Mouse (Mus musculus): ENCODE measurements at regions not wholly inside any gene's neighbourhood (a gene's known extent, or its start where the extent isn't known, plus 50 kb on each side); places are given as distances from the start of the nearest gene placed in this dataset.

DNA sequence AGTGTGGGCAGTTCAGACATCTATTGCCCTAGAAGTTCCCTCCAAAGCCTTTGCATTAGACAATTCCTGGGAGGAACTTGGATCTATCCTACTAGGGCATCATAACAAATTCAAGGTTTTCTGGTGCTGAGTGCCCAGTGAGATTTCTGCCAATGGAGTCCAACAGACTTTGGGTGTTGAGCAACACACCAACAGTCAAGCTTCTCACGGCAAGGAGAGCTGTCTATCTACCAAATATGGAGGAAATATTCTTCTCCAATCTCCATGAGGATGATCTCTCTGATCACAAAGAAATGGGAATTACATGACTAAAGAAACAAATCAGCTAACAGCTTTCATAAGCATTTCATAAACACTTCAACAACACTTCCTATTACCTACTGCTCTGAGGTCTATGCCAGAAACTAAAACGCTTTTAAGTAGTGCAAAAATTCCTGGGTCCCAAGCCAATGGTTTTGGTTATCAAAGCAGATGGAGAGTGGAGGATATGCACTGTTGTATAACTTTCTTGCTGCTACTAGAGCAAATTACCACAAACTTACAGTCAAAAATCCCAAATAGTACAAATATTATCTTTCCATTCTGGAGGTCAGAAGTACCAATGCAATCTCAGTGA lies 351.8 kb upstream of the Atp2b1 start:
- DNase-seq (ENCODE audit: low spot score): no peak

DNA sequence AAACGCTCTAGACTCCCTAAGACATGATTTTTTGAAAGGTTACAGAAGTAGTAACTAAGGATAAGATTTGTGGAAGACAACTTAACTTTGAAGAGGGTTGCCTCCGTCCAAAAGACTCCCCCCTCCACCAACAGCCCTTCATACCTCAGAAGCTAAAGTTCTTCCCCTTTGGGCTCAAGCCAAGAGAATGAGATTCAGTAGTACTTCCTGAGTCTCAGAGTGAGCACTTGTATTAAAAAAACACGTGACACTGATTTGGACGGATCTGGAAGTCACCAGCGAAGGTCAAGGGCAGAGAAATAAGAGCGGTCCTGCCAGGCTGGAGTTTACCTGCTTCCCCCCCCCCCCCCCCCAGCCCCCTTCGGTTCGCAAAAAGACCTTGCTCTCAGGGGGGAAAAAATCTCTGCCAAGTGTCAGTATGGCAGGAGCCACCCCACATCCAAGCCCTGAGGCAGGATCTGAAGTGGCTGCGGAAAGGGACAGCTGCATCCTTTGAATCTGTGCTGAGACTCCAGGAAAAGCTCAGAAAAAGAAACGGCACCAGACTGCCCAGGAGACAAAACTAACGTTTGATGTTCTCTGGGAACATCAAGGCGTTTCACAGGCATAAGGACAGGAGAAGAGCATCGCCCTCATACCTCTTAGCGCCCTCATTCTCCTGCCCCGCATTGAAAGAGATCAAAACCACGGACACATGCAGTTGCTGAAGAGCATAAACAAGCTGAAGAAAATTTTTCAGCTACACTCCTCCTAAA lies 341.2 kb upstream of the Atp2b1 start:
- DNase-seq (ENCODE audit: low spot score): no peak

DNA sequence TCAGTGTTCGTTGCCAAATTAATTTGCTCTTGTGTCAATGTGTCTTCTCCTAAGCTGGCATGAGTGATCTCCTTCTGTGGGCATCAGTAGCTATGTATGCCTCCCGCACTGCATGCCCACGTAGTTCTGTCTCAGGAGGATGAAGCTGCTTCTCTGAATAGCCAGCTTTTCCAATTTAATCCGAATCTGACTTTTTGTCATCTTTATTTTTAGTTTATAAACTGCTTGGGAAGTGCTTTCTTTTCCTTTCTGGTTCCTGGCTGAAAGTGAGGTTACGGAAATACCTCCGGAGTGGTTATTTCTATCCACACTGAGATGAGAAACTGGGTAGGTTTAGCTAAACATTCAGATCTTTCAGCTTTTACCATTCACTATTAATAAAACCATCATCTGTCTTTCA lies 337.2 kb upstream of the Atp2b1 start:
- no peak for DNase-seq (ENCODE audit: low spot score)

DNA sequence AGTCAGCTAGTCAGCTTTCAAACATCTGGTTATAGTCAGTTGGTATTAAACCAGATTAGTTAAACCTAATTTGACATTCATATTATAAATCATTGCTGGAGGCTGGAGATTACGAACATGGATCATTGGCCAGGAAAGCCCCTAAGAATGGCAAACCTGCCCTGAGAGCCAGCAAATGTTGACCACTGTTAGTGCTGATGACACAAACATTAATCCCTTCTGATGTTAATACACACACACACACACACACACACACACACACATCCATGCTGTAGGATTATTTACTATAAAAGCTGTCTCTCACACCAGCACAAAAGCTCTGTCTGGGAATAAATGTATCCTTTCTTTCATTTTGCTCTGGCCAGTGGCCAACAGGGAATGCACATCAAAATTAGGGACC lies 329.4 kb upstream of the Atp2b1 start:
- DNase-seq (ENCODE audit: low spot score): no peak

DNA sequence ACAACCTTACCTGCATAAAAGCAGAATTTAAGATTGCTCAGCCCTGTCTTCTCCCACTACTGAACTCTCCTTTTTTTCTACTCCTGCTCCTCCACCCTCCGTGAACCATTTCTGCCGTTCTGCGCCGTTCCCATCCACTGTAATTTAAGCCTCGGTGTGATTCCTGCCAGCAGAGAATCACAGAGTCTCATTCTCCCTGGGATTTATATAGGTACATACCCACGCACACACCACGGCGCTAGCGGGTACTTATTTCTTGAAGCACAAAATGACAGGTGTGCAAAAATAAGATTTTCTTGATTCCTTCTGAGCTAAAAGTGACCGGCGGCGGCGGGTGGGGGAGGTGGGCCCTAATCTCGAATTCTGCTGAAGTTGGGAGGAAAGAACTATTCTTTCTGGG lies 324.5 kb upstream of the Atp2b1 start:
- no peak for DNase-seq (ENCODE audit: low spot score)

DNA sequence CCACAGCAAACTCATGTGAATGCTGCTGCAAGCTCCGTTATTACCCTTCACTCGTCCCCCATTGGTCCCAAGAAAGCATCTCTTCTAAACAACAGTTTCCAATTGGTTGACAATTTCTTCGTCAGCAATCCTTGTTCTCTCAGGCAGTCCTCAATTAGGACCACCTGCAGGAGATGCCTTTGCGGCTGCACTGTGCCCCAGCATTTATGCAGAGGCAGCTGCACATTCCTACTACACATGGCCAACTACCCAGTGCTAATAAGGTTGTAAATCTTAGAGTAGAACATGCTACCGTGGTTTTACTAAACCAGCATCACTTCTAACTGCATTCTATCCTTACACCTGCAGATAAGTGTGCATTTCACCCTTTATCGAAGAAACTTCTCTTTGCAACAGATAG lies 322.1 kb upstream of the Atp2b1 start:
- DNase-seq (ENCODE audit: low spot score): no peak

DNA sequence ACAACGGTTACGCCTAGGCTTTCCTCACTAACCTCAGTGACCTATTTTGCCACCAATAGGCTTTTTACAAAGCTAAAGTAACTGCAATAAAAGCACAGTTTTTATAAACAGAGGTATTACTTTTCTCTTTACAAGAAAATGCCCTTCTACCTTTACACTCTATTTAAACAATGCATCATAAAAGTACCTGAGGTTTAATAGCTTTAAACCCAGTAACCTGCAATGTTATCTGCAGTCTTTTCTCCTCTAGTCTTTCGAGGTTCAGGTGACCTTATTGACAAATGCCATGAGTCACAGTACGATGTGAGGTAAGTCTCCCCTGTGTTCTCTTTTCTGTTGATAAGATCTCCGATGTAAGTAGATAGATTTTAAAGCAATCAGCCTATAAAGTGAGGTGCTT lies 320.3 kb upstream of the Atp2b1 start:
- no peak for DNase-seq (ENCODE audit: low spot score)

DNA sequence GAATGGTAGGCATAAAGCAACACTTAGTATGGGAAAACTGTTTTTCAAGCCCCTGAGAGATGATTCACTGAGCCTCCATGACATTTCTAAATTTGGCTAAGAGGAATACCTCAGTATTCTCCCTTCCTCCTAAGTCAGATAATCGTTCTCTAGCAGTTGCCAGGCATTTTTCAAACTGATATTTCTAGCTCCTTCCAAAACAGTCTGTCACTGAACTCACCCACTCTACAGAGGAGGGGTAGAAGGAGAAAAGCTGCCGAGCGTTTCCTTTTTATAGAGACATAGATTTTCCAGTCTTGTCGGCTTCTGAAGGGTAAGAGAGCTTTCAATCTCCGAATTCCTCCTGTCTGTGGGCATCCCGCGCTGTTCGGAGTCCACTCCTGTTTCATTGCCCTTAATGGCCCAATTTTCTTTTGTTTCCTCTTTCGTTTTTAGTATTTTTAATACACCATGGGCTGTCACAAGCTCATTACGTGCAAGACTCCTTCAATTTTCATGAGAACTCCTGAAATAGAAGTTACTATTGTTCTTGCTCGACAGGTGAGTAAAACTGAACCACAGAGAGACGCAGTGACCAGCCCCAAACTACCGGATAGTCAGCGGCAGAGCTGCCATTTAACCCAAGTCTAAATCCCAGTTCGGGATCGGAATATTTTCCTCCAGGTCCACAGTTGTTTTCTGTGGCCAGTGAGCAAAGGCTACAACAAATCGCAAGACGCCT lies 305.8 kb upstream of the Atp2b1 start:
- DNase-seq (ENCODE audit: low spot score): no peak

DNA sequence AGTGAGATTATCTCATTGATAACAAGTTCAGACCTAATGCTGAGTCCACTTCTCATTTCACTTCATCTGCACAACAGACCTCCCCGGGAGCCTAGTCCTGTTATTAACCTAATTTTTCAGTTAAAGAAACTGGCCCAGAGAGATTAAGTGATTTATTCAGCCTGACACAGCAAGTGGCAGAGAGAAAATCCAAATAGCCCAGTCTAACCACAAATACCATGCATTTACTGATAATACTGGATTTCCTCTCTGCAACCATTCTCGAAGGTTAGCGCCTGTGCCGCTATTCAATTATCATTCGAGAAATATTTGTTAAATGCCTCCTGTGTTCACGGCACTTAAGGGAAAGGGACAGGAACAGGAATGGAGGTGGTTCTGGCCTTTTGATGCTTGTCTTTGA lies 303.5 kb upstream of the Atp2b1 start:
- DNase-seq (ENCODE audit: low spot score): no peak

DNA sequence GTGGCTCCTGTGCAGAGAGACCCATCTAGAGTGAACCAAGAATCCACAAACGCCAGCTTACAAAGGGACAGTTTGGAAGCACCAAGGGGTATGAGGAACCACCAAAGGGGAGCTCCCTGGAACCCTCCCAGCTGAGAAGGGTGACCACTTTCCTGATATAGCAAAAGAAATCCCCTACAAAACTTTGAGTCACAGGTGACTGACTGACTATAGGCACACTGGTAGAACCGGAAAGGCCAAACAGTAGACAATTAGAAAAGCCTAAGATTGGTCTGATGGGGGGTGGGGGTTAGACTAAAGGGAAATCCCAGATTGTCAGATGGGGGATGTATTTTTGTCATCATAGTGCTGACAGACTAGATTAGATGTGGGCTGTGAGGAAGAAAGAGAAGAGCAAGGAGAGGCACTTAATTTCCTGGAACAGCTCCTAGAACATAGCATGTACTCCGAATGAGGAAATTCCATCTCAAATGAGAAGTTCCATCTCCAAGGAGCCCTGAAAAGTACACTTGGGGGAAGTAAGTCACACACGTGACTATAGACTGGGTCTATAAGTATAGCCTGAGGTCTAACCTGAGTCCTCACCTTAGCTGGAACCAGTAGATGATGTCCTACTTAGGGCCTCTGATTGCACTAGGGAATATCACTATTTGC lies 302.4 kb upstream of the Atp2b1 start:
- DNase-seq (ENCODE audit: low spot score): no peak

DNA sequence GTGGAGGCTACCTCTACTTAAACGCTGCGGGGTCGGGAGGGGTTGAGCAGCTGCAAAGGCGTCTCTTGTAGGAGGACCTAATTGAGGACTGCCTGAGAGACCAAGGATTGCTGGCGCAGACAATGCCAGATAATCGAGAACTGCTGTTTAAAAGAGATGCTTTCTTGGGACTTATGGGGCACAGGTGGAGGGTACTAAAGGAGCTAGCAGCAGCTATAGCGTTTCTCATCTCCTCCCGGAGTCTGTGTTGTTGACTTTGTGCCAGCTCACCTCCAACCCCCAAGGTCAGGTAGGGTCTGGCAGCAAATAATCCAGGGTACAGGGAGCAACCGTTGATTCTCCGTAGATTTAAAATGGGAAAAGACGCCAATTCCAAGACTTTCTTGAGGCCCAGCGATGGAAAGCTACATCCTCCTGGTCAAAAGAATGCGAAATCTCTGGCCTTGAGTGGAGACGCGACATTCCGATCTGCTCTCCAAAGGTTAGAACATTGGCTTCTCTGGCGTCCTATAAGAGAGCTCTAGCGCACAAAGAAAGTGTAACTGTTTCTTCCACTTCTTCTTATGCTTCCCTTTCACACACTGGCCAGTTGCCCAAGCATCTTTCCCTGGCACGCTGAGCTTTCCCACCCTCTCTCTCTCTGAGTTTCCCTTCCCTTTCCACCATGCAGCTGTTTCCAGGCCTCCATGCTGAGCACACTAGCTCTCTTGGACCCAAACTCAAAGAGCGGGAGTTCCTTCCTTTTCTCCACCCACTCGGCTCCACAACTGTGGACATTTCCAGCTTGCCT lies 295.3 kb upstream of the Atp2b1 start:
- DNase-seq (ENCODE audit: low spot score): no peak

DNA sequence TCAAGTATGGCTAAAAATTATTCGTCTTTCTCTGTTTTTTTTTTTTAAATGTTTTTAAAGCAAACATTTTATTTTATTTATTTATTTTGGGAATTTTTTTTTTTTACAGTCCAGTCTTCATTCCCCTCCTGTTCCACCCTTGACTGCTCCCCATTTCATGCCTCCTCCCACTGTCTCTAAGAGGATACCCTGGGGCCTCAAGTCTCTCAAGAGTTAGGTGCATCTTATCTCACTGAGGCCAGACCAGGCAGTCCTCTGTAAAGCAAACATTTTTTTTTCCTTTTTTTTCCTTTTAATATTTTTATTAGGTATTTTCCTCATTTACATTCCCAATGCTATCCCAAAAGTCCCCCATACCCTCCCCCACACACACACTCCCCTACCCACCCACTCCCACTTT lies 290.1 kb upstream of the Atp2b1 start:
- no peak for DNase-seq (ENCODE audit: low spot score)

DNA sequence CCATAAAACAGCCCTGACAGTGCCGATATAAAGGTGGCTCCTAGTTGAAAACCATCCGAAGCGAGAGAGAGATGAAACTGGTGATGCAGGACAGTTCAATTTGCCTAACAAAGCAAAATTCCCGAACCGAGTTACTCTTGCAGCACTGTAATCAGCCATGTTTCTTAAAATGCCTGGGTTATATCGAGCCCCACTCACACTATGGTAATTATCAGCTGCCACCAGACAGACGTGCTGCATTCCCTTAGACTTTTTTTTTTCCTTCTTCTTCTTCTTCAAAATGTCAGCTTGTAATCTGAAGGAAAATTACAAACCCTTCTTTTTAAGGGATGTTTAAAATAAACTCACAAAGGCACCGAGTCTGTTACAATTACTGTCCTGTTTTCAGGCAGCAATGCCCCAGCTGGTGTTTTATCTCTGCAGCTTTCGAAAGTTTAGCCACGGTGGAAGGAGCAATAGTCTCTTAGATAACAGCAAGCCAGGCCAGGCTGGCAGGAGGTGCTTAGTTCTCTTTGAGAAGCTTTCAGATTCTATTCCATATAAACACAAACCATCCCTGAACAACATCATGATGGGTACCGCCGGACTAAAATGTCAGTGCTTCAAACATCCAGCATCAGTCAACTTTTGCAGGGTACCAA lies 289.4 kb upstream of the Atp2b1 start:
- peak; percentile 20 for DNase-seq (ENCODE audit: low spot score)

DNA sequence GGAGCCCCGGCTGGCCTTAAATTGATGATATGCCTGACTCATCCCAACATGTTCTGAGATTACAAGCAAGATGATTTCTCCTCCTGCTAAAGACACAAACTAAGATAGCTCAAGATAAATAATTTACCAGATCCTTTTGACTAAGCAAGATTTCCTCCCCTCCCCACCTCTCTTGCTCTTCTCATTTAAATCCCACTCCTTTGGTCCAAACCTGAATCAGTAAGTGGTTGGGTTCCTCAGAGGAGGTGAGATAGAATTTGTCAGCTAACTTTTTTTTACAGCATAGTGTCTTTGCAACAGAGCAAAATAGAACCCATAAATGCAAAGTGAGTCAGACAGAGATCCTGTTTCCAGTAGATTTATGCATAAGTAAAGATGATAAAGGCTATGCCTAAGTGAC lies 286.0 kb upstream of the Atp2b1 start:
- no peak for DNase-seq (ENCODE audit: low spot score)

DNA sequence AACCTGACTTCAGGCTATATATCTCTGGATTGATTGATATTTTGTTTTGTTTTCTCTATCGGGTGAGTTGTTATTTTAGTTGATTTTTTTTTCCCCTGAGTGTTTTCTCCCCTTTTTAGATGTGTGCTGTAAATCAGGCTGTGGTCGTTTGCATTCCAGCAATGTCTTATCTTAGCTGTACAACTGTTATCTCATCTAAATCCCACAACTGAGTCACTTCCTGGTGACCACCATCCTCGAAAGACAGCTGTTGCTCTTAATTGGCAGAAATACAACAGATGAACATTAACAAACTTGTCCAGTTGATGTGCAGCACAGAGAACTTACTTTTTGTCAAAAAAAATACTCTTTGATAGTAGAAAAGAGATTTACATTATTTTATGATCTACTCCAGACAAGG lies 285.0 kb upstream of the Atp2b1 start:
- no peak for DNase-seq (ENCODE audit: low spot score)

DNA sequence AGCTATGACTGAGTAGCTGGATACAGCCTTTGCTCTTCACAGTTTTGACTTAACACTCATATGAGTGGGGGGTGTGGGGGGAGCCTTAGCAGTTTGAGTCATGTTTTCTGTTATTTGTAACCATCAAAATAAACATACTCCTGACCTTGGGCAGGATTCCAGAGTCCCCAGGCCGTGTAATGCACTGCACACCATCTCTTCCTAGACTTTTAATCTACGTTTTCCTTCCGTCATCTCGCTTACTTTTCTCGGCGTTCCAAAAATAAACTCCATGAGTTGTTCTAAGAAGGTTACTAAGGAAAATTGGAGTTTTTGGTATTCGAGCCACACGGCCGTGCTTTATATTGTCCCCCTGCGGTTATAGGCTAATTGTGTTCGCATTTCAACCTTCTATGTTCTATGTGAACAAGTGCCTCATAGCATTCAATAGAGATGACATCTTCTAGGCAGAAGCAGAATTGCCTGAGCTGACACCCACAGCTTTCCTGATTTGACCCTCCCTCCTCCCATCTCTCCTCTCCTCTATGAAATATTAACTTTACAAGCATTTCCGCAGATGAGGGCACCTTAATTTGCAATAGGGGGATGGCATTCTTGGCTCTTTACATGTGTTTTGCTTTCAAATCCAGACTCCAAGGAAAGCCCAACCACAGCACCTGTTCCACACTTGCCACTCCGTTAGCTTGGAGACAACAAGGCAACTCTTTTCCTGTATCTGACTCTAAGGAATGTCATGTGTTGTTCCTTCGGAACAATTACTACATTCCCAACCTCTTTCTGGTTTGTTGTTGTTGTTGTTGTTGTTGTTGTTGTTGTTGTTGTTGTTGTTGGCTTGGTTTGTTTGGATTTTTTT lies 276.2 kb upstream of the Atp2b1 start:
- no peak for DNase-seq (ENCODE audit: low spot score)

DNA sequence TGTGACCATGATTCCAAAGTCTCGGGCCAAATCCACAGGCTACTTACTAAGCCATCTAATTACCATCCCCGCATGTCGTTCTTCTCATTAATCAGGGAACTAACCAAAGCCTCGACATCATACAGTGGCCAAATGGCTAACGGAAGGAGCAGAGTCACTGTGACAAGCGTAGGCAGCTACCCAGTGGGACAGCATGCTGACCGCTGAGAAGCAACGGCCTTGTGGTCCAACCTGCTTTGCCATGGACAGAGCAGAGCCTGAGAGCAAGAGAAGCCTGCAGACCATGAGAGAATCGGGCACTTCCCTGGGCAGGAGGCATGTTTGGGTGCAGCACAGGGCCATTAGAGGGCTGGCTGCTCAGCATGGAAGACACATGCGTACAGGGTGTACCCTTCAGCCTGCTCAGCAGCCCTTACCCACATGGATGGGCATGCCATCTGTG lies 268.5 kb upstream of the Atp2b1 start:
- DNase-seq (ENCODE audit: low spot score): no peak

DNA sequence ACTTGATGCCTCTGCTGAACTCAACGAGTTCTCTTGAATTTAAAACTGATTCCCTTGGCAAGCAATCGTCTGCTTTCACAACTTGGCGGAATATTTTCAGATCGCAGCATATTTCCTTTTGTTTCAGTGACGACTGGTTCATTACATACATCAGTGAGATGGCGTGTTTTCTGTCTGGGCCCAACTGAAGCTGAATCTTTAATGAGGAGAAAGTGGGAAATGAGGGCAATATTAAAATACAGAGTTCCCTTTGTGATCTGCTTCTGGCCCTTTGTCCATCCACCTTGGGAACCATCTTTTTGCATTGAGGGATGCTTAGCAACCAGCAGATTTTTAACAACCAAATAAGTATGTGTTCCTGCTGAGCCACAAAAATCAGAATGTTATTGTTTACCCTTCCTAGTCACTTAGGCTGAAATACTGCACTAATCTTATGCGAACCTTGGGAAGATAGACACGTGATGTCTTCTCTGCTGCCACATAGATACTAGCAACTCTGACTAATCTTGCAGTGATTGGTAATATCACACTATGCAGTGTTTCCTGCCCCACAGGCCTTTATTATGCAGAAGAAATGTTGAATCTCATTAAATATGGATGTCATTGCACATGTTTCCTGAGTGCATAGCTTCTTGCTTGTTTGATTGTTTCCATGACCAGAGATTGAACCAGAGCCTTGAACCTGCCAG lies 267.8 kb upstream of the Atp2b1 start:
- DNase-seq (ENCODE audit: low spot score): no peak

DNA sequence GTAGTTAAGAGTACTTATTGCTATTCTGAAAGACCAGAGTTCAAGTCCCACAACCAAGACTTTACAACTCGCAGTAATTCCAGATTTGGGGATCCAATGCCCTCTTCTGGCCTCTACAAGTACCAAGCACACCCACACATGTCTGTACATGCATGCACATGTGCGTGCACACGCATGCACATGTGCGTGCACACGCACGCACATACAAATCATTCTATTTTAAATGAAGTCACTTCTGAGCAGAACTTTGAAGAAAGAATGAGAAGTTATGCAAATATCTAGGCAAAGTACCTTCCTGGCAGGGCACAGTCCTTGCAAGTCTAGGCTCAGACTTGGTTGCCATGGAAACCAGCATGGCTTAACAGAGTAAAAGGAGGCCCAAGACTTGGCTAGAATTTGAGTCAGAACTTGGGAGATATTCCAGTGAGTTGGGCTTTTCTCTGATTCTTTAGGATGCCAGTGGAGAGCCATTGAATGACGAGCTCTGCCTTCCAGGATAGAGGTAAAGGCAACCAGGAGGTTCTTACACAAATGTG lies 265.4 kb upstream of the Atp2b1 start:
- no peak for DNase-seq (ENCODE audit: low spot score)

DNA sequence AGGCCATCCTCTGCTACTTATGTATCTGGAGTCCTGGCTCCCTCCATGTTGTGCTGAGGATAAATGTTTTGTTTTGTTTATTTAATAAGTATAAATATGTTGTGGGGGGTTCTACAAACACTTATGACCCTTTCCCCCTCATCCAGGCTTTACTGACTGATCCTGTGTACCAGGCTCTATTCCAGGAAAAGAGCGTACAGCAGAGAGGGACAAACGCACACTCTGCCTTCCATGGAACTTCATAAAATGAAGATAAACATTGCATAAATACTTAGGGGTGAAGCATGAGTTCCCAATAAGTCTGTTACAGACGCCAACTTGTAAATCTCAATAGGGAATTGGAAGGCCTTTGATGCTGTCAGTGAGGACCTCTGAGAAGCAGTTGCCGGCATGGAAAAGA lies 263.7 kb upstream of the Atp2b1 start:
- DNase-seq (ENCODE audit: low spot score): no peak

All from yolk sac, embryonic 10.5 days (tissue).